Mouse (Mus musculus): ENCODE data around the gene Ddi2. TPM values are rescaled to one million over a fixed set of nuclear protein-coding genes. Genes with fewer than 3 reads are reported as not detected.

Gene Ddi2
- polyA plus RNA-seq, 1 experiment from 2014 or later = 14.8 TPM

DNA sequence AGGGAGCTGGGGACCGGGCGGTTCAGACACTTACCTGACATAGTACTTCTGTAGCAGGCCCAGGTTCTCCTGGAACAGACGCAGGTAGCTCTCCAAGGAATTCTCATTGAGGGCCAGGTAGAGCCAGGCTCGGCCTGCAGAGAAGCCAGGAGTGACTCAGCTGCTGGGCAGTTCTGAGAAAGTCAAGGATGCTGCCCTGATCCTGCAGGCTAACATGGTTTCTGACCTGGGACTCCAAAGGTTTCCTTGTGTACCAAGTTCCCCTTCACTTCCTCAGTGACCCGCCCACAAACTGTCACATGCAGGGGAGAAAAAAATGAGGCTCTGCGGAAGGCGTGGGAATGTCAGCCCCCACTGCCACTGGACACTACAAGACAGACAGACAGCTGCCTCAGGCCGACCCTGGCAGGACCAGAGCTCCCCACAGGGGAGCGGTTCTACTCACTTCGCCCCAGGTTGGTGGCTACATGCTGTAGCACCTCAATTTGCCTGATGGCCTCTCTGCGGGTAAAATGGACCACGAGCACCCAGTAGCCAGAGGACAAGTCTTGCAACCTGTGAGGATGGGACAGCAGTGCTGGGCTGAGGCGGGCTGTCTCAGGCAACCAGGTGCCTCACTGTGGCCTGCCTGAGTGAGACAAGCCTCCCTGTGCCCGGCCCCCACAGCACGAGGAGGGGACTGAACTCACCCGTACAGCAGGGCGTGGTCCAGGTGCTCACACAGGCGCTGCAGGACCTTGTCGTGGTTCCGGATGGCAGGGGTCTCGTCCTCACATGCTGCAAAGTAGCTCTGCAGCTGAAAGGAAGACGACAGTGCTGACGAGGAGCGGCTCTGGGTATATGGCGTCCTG is 81.0 kb downstream of the Ddi2 start:
- Histone ChIP-seq H3K9me3 (replicated peaks) (no peaks in the 10 kb centered on the region), H3K4me1 (replicated peaks) (peaks cover 6% of the 10 kb centered on the region; the same call in 1 of the 2 replicates), H3K27me3 (no peaks in the 10 kb centered on the region), H3K36me3 (replicated peaks) (peaks cover 14% of the 10 kb centered on the region), H3K4me2 (no peak overlapping the region), H3K4me3 (replicated peaks) (no peak overlapping the region), H3K27ac (replicated peaks) (no peak overlapping the region), H3K9ac (no peak overlapping the region)
- no peak; the same call in 1 of the 2 replicates for ATAC-seq (ENCODE audit: insufficient read depth)
- WGBS (ENCODE audit: insufficient replicate concordance) = 84% methylated on average over 25 of the region's 25 CpGs

DNA sequence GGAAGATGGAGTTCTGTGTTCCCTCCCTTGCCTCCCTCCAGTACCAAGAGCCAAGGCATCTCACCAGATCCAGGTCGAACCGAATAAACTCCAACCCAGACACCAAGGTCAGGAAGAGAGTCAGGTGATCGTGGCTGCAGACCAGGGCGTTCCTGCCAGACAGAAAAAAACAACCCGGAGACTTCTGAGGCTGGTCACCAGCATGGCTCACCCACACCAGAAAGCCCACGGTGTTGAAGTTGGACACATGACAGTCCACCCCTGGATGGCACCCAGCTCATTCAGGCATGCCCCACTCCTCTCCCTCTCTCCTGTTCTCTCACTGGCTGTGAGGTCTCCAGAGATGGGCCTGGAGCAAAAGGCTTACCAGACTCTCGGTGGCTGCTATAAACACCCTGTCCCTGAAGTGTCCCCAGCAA is 81.9 kb downstream of the Ddi2 start:
- no peaks in the 10 kb centered on the region for H3K27me3 ChIP-seq
- H3K36me3 ChIP-seq (replicated peaks) = peaks cover 17% of the 10 kb centered on the region
- H3K4me3 ChIP-seq (replicated peaks) = no peak overlapping the region
- no peak overlapping the region for H3K9ac ChIP-seq
- WGBS (ENCODE audit: insufficient replicate concordance) = 81% methylated on average over 7 of the region's 7 CpGs
- ATAC-seq (ENCODE audit: insufficient read depth) = no peak
- H3K4me1 ChIP-seq (replicated peaks) = peaks cover 6% of the 10 kb centered on the region; the same call in 1 of the 2 replicates
- H3K27ac ChIP-seq (replicated peaks) = no peak overlapping the region
- H3K9me3 ChIP-seq (replicated peaks) = no peaks in the 10 kb centered on the region
- H3K4me2 ChIP-seq = no peak overlapping the region

DNA sequence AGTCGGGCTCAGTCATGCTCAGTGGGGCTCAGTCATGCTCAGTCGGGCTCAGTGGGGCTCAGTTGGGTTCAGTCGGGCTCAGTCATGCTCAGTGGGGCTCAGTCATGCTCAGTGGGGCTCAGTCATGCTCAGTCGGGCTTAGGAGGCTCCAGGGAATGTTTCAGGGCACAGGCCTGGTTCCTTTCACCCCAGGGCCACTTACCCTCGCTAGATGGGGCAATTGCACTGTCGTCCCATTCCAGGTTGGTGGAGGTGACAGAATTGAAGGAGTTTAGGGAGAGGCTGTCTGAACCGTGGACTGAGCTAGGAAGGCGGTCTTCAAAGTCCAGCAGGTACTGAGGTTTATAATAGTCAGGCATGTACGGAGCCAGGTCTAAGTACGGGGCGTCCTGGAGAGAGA is 83.7 kb downstream of the Ddi2 start:
- no peak overlapping the region for H3K9ac ChIP-seq
- no peaks in the 10 kb centered on the region for H3K27me3 ChIP-seq
- no peak overlapping the region for H3K4me2 ChIP-seq
- no peaks in the 10 kb centered on the region for H3K9me3 ChIP-seq (replicated peaks)
- H3K4me1 ChIP-seq (replicated peaks) = peaks cover 6% of the 10 kb centered on the region; the same call in 1 of the 2 replicates
- WGBS (ENCODE audit: insufficient replicate concordance) = 58% methylated on average over 11 of the region's 11 CpGs
- H3K27ac ChIP-seq (replicated peaks) = no peak overlapping the region
- no peak overlapping the region for H3K4me3 ChIP-seq (replicated peaks)
- H3K36me3 ChIP-seq (replicated peaks) = peaks cover 17% of the 10 kb centered on the region
- ATAC-seq (ENCODE audit: insufficient read depth) = no peak

DNA sequence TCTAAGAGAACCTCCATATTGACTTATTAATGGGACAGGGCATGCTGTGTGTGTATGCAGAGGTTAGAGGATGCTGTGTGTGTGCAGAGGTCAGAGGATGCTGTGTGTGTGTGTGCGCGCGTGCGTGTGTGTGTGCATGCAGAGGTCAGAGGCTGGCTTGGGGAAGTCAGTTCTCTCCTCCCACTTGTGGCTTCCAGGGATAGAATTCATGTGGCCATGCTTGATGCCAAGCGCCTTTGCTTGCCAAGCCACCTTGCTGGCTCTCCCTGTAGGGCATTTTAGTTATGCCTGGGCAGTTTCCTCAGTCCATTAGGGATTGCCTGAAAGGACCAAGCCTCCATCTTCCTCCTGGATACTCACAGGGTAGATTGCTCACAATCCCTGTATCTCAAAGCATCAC is 86.5 kb downstream of the Ddi2 start:
- H3K9ac ChIP-seq = no peak overlapping the region
- H3K36me3 ChIP-seq (replicated peaks) = peaks cover 29% of the 10 kb centered on the region
- WGBS (ENCODE audit: insufficient replicate concordance) = 92% methylated on average over 5 of the region's 5 CpGs

DNA sequence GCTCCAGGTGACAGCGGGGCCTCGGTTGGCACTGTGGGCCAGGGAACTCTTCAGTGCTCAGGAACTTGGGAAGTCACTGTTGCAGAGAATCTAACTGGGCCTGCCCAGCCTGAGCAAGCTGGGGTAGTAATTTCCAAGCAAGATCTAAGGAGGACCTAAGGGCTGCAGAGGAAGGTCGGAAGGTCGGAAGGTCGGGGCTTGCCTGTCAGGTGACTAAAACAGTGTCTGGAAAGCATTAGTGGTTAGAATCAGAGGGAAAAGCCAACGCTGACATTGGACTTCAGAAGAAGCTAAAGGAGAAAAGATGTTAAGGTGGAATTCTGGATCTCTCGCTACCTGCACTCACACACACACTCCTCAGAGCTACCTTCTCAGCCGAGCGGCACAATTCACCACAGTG is 87.2 kb downstream of the Ddi2 start:
- H3K4me2 ChIP-seq = no peak overlapping the region
- H3K4me3 ChIP-seq (replicated peaks) = no peak overlapping the region
- no peak for ATAC-seq (ENCODE audit: insufficient read depth)
- no peak overlapping the region for H3K27ac ChIP-seq (replicated peaks)
- H3K4me1 ChIP-seq (replicated peaks) = no peaks in the 10 kb centered on the region
- peaks cover 29% of the 10 kb centered on the region for H3K36me3 ChIP-seq (replicated peaks)
- WGBS (ENCODE audit: insufficient replicate concordance) = 80% methylated on average over 9 of the region's 9 CpGs
- H3K27me3 ChIP-seq = no peaks in the 10 kb centered on the region
- H3K9me3 ChIP-seq (replicated peaks) = no peaks in the 10 kb centered on the region
- H3K9ac ChIP-seq = no peak overlapping the region

More for the DNA sequence above, 86.5 kb downstream of the Ddi2 start:
- Histone ChIP-seq H3K9me3 (replicated peaks) (no peaks in the 10 kb centered on the region), H3K4me1 (replicated peaks) (no peaks in the 10 kb centered on the region), H3K4me2 (no peak overlapping the region), H3K27me3 (no peaks in the 10 kb centered on the region), H3K4me3 (replicated peaks) (no peak overlapping the region), H3K27ac (replicated peaks) (no peak overlapping the region)
- ATAC-seq (ENCODE audit: insufficient read depth) = no peak

DNA sequence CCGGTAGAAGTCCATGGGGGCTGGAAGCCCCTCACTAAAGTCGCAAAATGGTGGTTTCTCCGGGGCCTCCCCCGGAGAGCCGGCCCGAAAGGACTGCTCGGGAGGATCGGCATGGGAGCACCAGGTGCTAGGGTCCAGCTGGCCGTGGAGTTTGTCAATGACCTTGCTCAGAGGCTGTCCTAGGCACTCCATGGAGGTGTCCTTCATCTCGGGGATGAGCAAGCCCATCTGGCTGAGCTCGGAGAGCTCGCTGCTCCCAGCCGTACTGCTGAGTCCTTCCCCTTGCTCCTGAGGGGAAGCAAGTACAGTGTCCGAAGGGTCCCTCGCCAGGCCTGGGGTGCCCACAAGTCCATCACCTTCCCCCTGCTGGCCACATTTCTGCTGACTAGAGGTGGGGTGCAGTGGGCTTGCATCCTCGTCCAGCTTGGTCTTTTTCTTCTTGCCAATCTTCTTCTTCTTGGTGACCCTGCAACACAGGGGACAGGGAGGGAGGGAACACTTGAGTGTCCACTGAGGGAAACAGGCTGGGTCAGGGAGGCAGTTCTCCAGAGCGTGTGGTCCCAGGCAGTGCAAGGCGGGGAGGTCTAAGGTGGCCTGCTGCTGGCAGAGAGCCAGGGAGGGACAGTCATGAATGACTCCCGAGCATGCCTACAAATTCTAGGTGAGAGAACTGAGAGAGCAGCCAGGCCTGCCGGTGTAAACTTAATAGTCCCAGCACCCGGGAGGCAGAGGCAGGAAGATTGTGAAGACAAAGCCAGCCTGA is 90.9 kb downstream of the Ddi2 start:
- Histone ChIP-seq H3K27me3 (no peaks in the 10 kb centered on the region), H3K27ac (replicated peaks) (no peak overlapping the region), H3K4me3 (replicated peaks) (no peak overlapping the region), H3K4me2 (no peak overlapping the region), H3K9ac (no peak overlapping the region), H3K4me1 (replicated peaks) (no peaks in the 10 kb centered on the region), H3K9me3 (replicated peaks) (no peaks in the 10 kb centered on the region), H3K36me3 (replicated peaks) (peaks cover 47% of the 10 kb centered on the region)
- 79% methylated on average over 21 of the region's 21 CpGs for WGBS (ENCODE audit: insufficient replicate concordance)
- no peak for ATAC-seq (ENCODE audit: insufficient read depth)

DNA sequence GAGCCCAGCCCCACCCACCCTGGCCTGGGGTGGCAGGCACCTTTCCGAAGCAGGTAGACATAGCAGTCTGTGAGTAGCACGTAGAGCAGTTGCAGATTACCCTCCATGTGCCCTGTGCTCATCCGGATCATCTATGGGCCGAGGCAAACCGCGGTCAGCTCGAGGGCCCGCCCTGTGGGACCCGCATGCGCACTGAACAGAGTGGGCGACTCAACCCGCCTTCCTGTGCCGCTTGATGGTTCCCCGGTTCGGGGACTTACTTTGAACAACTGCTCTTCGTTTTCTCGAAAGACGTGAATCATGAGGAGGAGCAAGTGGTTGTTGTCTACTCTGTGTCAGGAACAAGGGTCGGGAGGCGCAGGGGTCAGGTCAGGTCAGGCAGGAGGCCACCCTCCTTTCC is 92.0 kb downstream of the Ddi2 start:
- Histone ChIP-seq H3K9me3 (replicated peaks) (no peaks in the 10 kb centered on the region), H3K4me2 (no peak overlapping the region), H3K4me1 (replicated peaks) (no peaks in the 10 kb centered on the region), H3K36me3 (replicated peaks) (peaks cover 43% of the 10 kb centered on the region), H3K27me3 (no peaks in the 10 kb centered on the region), H3K4me3 (replicated peaks) (no peak overlapping the region), H3K9ac (no peak overlapping the region), H3K27ac (replicated peaks) (no peak overlapping the region)
- peak; percentile 25; the same call in 1 of the 2 replicates for ATAC-seq (ENCODE audit: insufficient read depth)
- WGBS (ENCODE audit: insufficient replicate concordance) = 90% methylated on average over 20 of the region's 20 CpGs

DNA sequence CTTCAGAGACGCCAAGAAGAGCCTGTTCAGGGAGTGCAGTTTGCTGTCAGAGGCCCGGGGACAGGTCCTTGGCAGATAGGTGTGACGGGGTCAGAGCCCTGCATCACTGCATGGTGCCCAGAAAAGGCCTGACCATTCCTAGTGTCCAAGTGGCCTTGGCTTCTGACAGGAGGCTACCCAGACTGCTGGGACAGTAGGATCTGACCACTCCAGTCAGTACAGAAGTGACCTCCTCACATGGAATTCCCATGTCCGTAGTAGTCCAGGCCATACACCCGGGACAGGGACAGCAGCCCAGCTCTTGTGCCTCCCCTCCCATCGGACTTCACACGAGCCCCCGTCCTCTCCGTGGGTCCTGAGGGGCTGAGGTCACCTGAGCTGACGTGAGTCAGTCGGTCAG is 93.2 kb downstream of the Ddi2 start:
- no peak for ATAC-seq (ENCODE audit: insufficient read depth)
- WGBS (ENCODE audit: insufficient replicate concordance) = 83% methylated on average over 11 of the region's 11 CpGs

DNA sequence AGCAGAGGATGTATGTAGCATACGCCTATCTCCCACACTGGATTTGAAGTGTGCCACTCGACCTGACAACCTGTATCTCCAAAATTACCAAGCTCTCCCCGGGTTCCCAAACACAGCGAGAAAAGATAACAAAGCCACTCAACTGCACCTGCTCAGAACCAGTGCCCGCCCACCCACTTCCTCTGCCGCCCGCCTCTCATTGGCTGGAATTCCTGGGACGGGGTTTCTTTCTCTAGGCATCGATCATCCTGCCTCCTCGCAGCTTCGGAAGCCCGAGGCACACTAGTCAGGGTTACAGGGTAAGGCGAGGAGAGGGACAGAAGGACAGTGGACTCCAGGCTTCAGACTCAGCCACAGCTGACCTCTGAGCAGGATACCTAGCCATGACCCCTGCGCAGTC is 94.6 kb downstream of the Ddi2 start:
- Histone ChIP-seq H3K4me2 (no peak overlapping the region), H3K9me3 (replicated peaks) (no peaks in the 10 kb centered on the region), H3K4me1 (replicated peaks) (0 out of 2 replicates have a peak, but pooled peaks cover 7% of the 10 kb centered on the region), H3K27me3 (no peaks in the 10 kb centered on the region), H3K27ac (replicated peaks) (no peak overlapping the region), H3K9ac (no peak overlapping the region), H3K36me3 (replicated peaks) (peaks cover 43% of the 10 kb centered on the region), H3K4me3 (replicated peaks) (no peak overlapping the region)
- WGBS (ENCODE audit: insufficient replicate concordance) = 73% methylated on average over 14 of the region's 14 CpGs
- no peak for ATAC-seq (ENCODE audit: insufficient read depth)

More for the DNA sequence above, 93.2 kb downstream of the Ddi2 start:
- Histone ChIP-seq H3K36me3 (replicated peaks) (peaks cover 43% of the 10 kb centered on the region), H3K27me3 (no peaks in the 10 kb centered on the region), H3K27ac (replicated peaks) (no peak overlapping the region), H3K4me3 (replicated peaks) (no peak overlapping the region), H3K9ac (no peak overlapping the region), H3K9me3 (replicated peaks) (no peaks in the 10 kb centered on the region), H3K4me2 (no peak overlapping the region), H3K4me1 (replicated peaks) (0 out of 2 replicates have a peak, but pooled peaks cover 6% of the 10 kb centered on the region)
